ENCODE assay signal across 10 mouse cellular contexts in genomic region chr4:124178401-124179018, GRCm38 (mm10).
DNase-seq lines count a peak whose midpoint lies in the region; ATAC-seq and TF ChIP-seq lines count a peak whose summit lies in the region.
"Had no signal": no experiment of that assay in that cellular context is flagged by ENCODE, and none has a peak within 500 bp of the region (broad histone marks: within the 10 kb centered on the region; RNA-seq: fewer than 3 reads in every experiment).

No protein-coding gene starts in this region.

- 0 out of 2 replicates have a peak, but pooled peaks cover 4% of the 10 kb centered on the region for H3K4me1 ChIP-seq in hindbrain, postnatal 0 days (ENCODE audit: insufficient read depth, low read length)
- peaks cover 11% of the 10 kb centered on the region for H3K4me1 ChIP-seq in midbrain, embryonic 16.5 days (ENCODE audit: control insufficient read depth, insufficient read depth, low read length)

- H3K27me3 ChIP-seq in hindbrain, postnatal 0 days (ENCODE audit: insufficient read depth, low read length): peaks cover 12% of the 10 kb centered on the region
- peaks cover 8% of the 10 kb centered on the region; the same call in 1 of the 2 replicates for H3K27me3 ChIP-seq in midbrain, embryonic 16.5 days (ENCODE audit: control insufficient read depth, insufficient read depth, low read depth, low read length)

- no peak overlapping the region for H3K27ac ChIP-seq in hindbrain, postnatal 0 days
- no peak overlapping the region for H3K27ac ChIP-seq in midbrain, embryonic 16.5 days (ENCODE audit: low read length)

- H3K4me3 ChIP-seq in hindbrain, postnatal 0 days (ENCODE audit: low read length): peak overlapping the region; percentile 43
- H3K4me3 ChIP-seq in midbrain, embryonic 16.5 days (ENCODE audit: low read depth, low read length): peak overlapping the region; percentile 44

- WGBS in hindbrain, postnatal 0 days: 1% methylated on average over 47 of the region's 50 CpGs
- under 1% methylated on average over 41 of the region's 50 CpGs for WGBS in midbrain, embryonic 16.5 days

- peak; percentile 35 to 40 for DNase-seq in kidney, postnatal 4 days
- no peak for DNase-seq in kidney, adult 11 months
- peak; percentile 53 for DNase-seq in embryo, embryonic 9.5 days (ENCODE audit: extremely low spot score)
- peak; percentile 35 for DNase-seq in hindbrain, postnatal 0 days (ENCODE audit: low spot score)
- DNase-seq in layer of hippocampus, postnatal 10 days (ENCODE audit: low spot score in 2 of 2): no peak
- no peak for DNase-seq in adrenal gland, postnatal 4 days (ENCODE audit: low spot score in 2 of 2)
- no peak for DNase-seq in adrenal gland, postnatal 10 days
- DNase-seq: gastrocnemius, postnatal 36 days had no signal

- peak overlapping the region; percentile 37 for H3K9ac ChIP-seq in hindbrain, postnatal 0 days (replicated peaks; ENCODE audit: low read length)
- H3K9ac ChIP-seq in midbrain, embryonic 16.5 days (ENCODE audit: low read depth, low read length): peak overlapping the region; percentile 61

- TF ChIP-seq CTCF in hindbrain, postnatal 0 days (IDR thresholded peaks at IDR 0.05; ENCODE audit: low read depth): no peak

- ATAC-seq in hindbrain, postnatal 0 days: no peak
- ATAC-seq in midbrain, embryonic 16.5 days: 0 out of 2 replicates have a peak, but pooled peaks have one; percentile 48
- ATAC-seq: Patski had no signal

- H3K9me3 ChIP-seq in hindbrain, postnatal 0 days (ENCODE audit: low read length): no peaks in the 10 kb centered on the region
- no peaks in the 10 kb centered on the region for H3K9me3 ChIP-seq in midbrain, embryonic 16.5 days (replicated peaks; ENCODE audit: control insufficient read depth, low read length, poor library complexity, severe bottlenecking)

- H3K36me3 ChIP-seq in hindbrain, postnatal 0 days (ENCODE audit: insufficient read depth, low read length): no peaks in the 10 kb centered on the region
- no peaks in the 10 kb centered on the region for H3K36me3 ChIP-seq in midbrain, embryonic 16.5 days (ENCODE audit: control insufficient read depth, insufficient read depth, low read length)

- H3K4me2 ChIP-seq in hindbrain, postnatal 0 days (ENCODE audit: low read depth, low read length): peak overlapping the region; percentile 92
- peak overlapping the region; percentile 94 for H3K4me2 ChIP-seq in midbrain, embryonic 16.5 days (ENCODE audit: low read length)

Comparison
In these comparisons a context has a peak if more than half of its experiments do, and no peak if none do; other contexts are left out.
1. DNase-seq: peak in kidney, postnatal 4 days (2 of 2), embryo, embryonic 9.5 days (single experiment) and hindbrain, postnatal 0 days (single experiment); none in kidney, adult 11 months (single experiment), layer of hippocampus, postnatal 10 days (0 of 2), adrenal gland, postnatal 4 days (0 of 2) and adrenal gland, postnatal 10 days (single experiment).